ENCODE assay signal across 10 mouse cellular contexts in genomic region chr6:128124222-128124971, GRCm38 (mm10). TPM values are rescaled to one million over a fixed set of nuclear protein-coding genes. Genes with fewer than 3 reads are reported as not detected.
DNase-seq lines count a peak whose midpoint lies in the region; ATAC-seq and TF ChIP-seq lines count a peak whose summit lies in the region.
"Had no signal": no experiment of that assay in that cellular context is flagged by ENCODE, and none has a peak within 500 bp of the region (broad histone marks: within the 10 kb centered on the region; RNA-seq: fewer than 3 reads in every experiment).

No protein-coding gene starts in this region.

- H3K9ac ChIP-seq in embryonic facial prominence, embryonic 14.5 days (ENCODE audit: low read depth, low read length): no peak overlapping the region
- no peak overlapping the region for H3K9ac ChIP-seq in intestine, embryonic 15.5 days
- H3K9ac ChIP-seq in liver, embryonic 14.5 days (replicated peaks): no peak overlapping the region

- H3K9me3 ChIP-seq in embryonic facial prominence, embryonic 14.5 days (ENCODE audit: control insufficient read depth, low read length): no peaks in the 10 kb centered on the region
- no peaks in the 10 kb centered on the region for H3K9me3 ChIP-seq in intestine, embryonic 15.5 days
- H3K9me3 ChIP-seq in liver, embryonic 14.5 days (ENCODE audit: control insufficient read depth, low read length): no peaks in the 10 kb centered on the region

- TF ChIP-seq CTCF in liver, embryonic 14.5 days (IDR thresholded peaks at IDR 0.05; ENCODE audit: low read depth): no peak

- H3K4me2 ChIP-seq in embryonic facial prominence, embryonic 14.5 days (ENCODE audit: low read depth, low read length): no peak overlapping the region
- no peak overlapping the region for H3K4me2 ChIP-seq in intestine, embryonic 15.5 days (replicated peaks)
- no peak overlapping the region for H3K4me2 ChIP-seq in liver, embryonic 14.5 days (ENCODE audit: low read depth)

- no peaks in the 10 kb centered on the region for H3K27me3 ChIP-seq in embryonic facial prominence, embryonic 14.5 days (replicated peaks; ENCODE audit: control insufficient read depth, insufficient read depth, low read length)
- no peaks in the 10 kb centered on the region for H3K27me3 ChIP-seq in intestine, embryonic 15.5 days (replicated peaks)
- H3K27me3 ChIP-seq in liver, embryonic 14.5 days (ENCODE audit: control insufficient read depth, insufficient read depth, low read length): no peaks in the 10 kb centered on the region

- no peak for TF ChIP-seq EP300 in liver, embryonic 14.5 days (IDR thresholded peaks at IDR 0.05; ENCODE audit: low read depth)

- DNase-seq in NIH3T3 (ENCODE audit: low read depth): peak; percentile 54
- DNase-seq in embryonic facial prominence, embryonic 14.5 days (ENCODE audit: low spot score): no peak
- no peak for DNase-seq in liver, embryonic 14.5 days (ENCODE audit: low read depth in 3 of 3, low spot score in 3 of 3)
- DNase-seq in left cerebral cortex, adult 8-10 months (ENCODE audit: low spot score in 2 of 2): no peak
- DNase-seq in right cerebral cortex, postnatal 25 days: no peak
- no peak for DNase-seq in testis, postnatal 10 days (ENCODE audit: low spot score)
- DNase-seq in urinary bladder, postnatal 4 days (ENCODE audit: low spot score in 2 of 2): no peak
- DNase-seq: thymus, postnatal 14 days had no signal

- no peak overlapping the region for H3K4me3 ChIP-seq in embryonic facial prominence, embryonic 14.5 days (ENCODE audit: low read depth, low read length)
- no peak overlapping the region for H3K4me3 ChIP-seq in intestine, embryonic 15.5 days (replicated peaks)
- no peak overlapping the region for H3K4me3 ChIP-seq in liver, embryonic 14.5 days (ENCODE audit: insufficient read depth in 1 of 2, low read depth in 2 of 2, low read length in 2 of 2)

- WGBS in embryonic facial prominence, embryonic 14.5 days: 63% methylated on average over 10 of the region's 10 CpGs
- WGBS in intestine, embryonic 15.5 days: 61% methylated on average over 10 of the region's 10 CpGs
- 39% methylated on average over 10 of the region's 10 CpGs for WGBS in liver, embryonic 14.5 days (ENCODE audit: insufficient replicate concordance)

- H3K4me1 ChIP-seq in embryonic facial prominence, embryonic 14.5 days (ENCODE audit: control insufficient read depth, insufficient read depth, low read length): peaks cover 36% of the 10 kb centered on the region
- H3K4me1 ChIP-seq in intestine, embryonic 15.5 days (replicated peaks): peaks cover 21% of the 10 kb centered on the region
- H3K4me1 ChIP-seq in liver, embryonic 14.5 days (replicated peaks; ENCODE audit: control insufficient read depth in 2 of 2, insufficient read depth in 2 of 2, low read length in 1 of 2): peaks cover 0 to 13% of the 10 kb centered on the region in 2 experiments; a peak in 2 of 4 replicates

- ATAC-seq in embryonic facial prominence, embryonic 14.5 days (ENCODE audit: low read depth): no peak
- no peak for ATAC-seq in intestine, embryonic 15.5 days
- peak; percentile 47; the same call in 1 of the 2 replicates for ATAC-seq in liver, embryonic 14.5 days (ENCODE audit: insufficient read depth)

- H3K27ac ChIP-seq in embryonic facial prominence, embryonic 14.5 days (replicated peaks; ENCODE audit: low read depth, low read length): 0 out of 2 replicates have a peak overlapping the region, but pooled peaks have one; percentile 13
- H3K27ac ChIP-seq in intestine, embryonic 15.5 days: 0 out of 2 replicates have a peak overlapping the region, but pooled peaks have one; percentile 17
- H3K27ac ChIP-seq in liver, embryonic 14.5 days: no peak overlapping the region
- H3K27ac ChIP-seq: macrophage had no signal

- H3K36me3 ChIP-seq in embryonic facial prominence, embryonic 14.5 days (ENCODE audit: control insufficient read depth, insufficient read depth, low read length): 0 out of 2 replicates have a peak, but pooled peaks cover 3% of the 10 kb centered on the region
- no peaks in the 10 kb centered on the region for H3K36me3 ChIP-seq in intestine, embryonic 15.5 days
- H3K36me3 ChIP-seq in liver, embryonic 14.5 days (replicated peaks; ENCODE audit: control insufficient read depth, insufficient read depth, low read depth): no peaks in the 10 kb centered on the region

RNA-seq across cellular contexts. Expression of gene Tspan9, which starts 19.0 kb away (rescaled TPM):
- polyA plus RNA-seq in embryonic facial prominence, embryonic 14.5 days (2014; fragmentation: Nextera tagmentation; extraction: Ambion mirVana): 130 and 151 TPM in 2 replicates
- polyA plus RNA-seq in intestine, embryonic 15.5 days (2015; fragmentation: Nextera tagmentation; extraction: Ambion mirVana): 92.3 and 102 TPM in 2 replicates
- 11.6 and 12.1 TPM in 2 replicates for polyA plus RNA-seq in liver, embryonic 14.5 days (2012; rRNA removed)
- polyA plus RNA-seq in liver, embryonic 14.5 days (2014; fragmentation: Nextera tagmentation; extraction: Ambion mirVana): 15.5 and 17.2 TPM in 2 replicates
- total RNA-seq in left cerebral cortex, adult 8-10 months (2022): 10 to 100 TPM; 45.6 to 54.7 (median 49.0) TPM
